Mouse (Mus musculus) testis, postnatal 14 days (tissue): ENCODE results near the gene Prdx6.
A peak's percentile ranks its signal among the peaks of the same experiment; 100 is the strongest.

ENCODE experiments used
- DNase-seq: peaks from one replicate; pipeline ENCODE4 v3.0.0; 2021; ENCODE audit warnings: low spot score

The Prdx6 gene

DNA sequence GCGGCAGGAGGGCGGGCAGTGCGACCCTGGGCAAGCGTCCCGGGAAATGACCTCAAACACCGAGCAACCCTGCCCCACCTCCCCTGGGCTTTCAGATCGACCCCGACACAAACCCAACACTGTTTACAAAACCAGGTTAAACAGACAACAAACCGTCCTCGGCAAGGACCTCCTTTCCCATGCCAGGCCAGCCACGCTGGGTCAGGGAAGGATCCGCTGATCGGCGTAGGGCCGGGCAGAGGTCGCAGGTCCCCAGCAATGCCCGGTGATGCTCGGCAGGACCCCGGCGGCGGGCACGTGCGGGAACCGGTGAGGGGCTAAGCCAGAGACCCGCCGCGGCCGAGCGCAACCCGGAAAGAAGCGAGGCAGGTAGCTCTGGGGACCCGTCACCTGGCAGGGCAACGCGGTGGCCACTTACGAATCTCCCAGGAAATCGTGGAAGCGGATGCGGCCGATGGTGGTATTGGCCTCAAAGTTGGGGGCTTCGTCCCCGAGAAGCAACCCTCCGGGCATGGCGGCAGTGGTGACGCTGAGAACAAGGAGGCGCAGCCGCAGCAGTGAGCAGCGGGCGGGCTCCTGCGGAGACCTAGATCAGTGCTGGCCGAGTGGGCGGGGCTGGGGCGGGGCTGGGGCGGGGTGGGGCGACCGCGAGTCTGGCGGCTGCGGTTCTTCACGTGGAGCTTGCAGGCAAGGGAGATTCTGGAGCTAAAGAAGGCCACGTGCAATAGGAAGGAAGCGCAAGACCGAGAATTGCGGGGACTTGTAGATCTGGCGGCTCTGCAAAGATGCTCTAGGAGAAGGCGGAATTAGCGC, at the start of gene Prdx6:
Prdx6 (minus strand) TSS at position 616 of the 813 bp plus-strand sequence.
- peak; percentile 82 for DNase-seq

GRCm38 (mm10) chr1:161288256-161288655, 37.2 kb upstream of the Prdx6 start:
- DNase-seq, result no peak

DNA sequence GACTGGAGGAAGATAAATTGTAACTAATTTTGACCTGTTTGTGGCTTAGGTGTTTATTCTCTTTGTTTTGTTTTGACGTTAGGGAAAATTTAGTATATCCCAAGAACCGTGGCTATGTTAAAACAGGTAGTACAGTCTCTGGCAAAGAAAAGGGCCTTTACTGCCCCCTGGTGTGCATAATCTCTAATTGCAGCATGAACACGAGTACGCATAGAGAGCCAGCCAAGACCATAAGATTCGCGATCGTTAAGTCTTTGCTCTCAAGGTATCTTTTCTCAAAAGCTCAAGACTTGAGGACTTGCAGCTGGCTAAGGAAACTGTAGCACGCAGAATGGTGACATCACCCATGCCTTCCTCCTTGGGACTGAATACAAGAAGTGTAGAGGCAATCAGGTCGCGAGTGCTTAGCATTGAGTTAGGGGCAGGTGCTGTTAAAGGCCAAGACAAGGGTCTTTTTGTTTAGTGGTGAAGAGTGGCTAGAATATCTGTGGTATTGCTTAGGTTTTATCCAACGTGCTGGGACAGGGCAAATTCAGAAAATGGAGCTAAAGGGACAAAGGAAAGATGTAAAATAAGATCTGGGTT, 35.8 kb upstream of the Prdx6 start:
- DNase-seq, result peak; percentile 35

DNA sequence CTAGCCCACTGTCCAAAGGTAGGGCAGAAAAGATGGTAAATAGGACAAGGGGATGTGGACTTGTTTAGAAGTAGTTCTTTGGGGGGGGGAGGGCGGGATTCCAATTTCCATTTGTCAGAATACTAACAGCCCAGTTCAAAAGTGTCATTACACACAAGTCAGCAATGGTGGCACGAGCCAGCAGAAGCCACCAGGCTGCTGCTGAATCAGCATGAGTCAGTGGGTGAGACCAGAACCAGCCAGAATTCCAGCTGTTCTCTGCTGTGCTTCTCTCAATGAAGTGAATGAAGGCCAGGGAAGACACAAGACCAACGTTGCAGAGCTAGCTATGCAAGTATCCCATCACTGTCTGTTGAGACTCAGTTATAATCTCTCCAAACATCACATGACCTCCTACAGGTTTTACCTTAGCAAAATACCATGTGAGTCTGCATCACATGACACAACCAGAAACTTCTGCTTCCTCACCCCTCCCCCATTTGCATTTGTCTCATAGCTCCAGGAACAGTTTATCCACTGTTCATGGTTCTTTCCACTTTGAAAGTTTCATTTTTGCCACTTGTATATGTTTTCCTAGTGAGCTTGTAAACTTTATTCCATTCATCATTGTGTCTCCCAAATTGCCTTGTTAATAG, 30.2 kb upstream of the Prdx6 start:
- DNase-seq, result no peak

- DNase-seq, result no peak
Measured at GRCm38 (mm10) chr1:161279244-161279908, 28.4 kb upstream of the Prdx6 start.

GRCm38 (mm10) chr1:161273486-161273885, 22.5 kb upstream of the Prdx6 start:
- no peak for DNase-seq

DNA sequence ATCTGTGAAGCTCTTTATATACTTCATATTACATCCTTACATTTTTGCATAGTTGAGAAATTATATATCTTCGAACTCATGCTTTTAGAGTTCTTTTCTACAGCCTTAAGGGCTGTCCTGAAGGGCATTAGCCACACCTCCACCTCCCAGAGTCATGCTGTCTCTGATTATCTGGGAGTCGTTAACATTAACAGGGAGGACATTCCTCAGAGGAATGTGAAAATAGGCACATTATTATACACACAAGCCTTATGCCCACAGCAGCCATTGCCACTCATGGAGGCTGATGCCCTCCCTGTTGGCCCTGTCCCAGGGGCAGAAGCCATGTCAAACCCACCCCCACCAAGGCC, 20.4 kb upstream of the Prdx6 start:
- no peak for DNase-seq

DNA sequence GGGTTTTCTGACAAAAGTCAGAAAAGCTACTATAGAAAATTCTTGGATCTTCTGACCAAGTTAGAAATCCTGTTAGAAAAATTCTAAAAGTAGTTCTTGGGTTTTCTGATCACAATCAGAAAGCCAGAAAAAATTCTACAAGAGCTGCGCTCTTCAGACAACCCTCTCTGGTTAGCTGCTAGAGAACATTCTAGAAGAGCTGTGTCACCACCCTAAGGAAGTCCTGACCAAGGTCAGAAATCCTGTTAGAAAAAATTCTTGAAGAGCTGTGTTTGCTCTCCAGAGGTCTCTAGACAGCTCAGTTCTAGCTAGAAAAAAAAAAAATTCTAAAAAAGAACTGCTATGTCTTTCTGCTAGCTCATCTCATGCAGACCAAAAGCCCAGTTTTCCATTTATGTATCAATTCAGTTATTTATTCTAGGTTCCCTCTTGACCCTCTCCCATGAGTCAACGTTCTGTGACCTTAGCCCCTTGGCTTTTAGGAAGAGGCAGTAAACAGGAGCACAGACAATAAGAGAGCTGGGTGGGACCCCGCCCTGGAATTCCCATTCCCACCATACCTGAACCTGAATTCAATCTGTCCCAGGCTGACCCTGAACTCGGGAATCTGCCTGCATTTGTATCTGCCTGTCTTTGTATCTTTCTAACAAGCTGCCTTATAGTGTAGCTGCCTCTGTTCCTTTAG, 19.9 kb upstream of the Prdx6 start:
- DNase-seq, result no peak

DNA sequence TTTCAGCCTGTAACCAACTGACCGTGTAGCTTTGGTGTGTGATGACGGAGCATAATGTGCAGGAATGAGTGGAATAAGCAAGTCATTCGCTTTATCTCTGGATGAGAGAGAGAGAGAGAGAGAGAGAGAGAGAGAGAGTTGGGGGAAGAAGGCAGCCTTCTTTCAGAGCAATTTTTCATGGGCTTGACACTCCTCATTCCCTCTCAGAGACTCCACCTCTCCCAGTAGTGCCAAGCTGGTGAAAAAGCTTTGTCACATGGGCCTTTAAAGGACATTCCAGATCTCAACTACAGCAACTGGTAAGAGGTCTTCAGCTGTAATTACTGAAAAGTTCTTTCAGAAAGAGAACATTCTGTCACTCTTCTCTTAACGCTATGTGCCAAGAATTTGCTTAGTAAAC, 18.3 kb upstream of the Prdx6 start:
- DNase-seq, result no peak

DNA sequence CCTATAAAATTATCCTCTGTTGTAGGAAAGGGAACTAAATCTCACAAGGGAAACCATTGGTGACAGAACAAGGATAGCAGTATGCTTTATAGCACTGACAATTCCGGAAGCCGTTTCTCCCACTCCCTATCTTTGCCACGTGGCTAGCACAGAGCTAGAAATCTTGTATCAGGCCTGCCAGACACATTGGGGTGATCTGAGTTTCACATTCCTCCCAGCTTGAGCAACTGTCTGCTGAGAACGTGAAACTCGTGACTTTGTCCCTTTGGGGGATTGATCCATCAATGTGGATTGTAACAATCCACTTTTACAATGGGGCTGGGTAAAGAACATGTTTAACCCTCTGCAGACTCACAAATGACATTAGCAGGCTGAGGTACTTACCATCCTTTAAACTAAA, 17.9 kb upstream of the Prdx6 start:
- no peak for DNase-seq

GRCm38 (mm10) chr1:161268116-161268515, 17.1 kb upstream of the Prdx6 start:
- no peak for DNase-seq

GRCm38 (mm10) chr1:161264961-161265360, 13.9 kb upstream of the Prdx6 start:
- no peak for DNase-seq

DNA sequence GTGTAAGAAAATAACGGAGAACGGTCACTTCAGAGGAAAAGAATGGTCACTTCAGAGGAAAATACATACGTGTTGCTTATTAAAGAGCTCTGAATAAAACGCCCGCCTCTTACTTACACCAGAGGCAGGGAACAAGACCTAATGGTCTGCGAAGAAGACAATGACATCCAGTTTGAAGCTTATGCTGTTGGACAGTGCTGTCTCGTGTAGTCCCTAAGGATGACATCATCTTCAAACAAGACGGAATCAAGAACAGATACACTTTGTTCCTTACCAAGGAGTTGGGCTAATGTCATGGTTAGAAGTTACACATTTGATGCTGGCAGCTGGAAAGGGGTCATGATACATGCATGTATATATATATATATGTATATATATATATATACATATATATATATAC, 12.6 kb upstream of the Prdx6 start:
- no peak for DNase-seq

DNA sequence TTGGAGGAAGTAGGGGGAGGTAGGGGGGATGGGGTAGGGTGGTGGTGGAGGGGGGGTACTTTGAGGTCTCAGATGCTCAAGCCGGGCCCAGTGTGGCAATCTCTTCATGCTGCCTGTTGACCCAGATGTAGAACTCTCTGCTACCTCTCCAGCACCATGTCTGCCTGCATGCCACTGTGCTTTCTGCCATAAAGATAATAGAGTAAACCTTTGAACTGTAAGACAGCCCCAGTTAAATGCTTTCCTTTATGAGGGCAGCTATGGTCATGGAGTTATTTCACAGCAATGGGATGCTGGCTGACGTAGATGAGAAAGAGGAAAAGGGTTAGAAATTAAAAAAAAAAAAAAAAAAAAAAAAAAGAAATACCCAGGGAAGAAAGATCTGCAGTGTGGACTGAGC, 11.5 kb upstream of the Prdx6 start:
- DNase-seq, result no peak

DNA sequence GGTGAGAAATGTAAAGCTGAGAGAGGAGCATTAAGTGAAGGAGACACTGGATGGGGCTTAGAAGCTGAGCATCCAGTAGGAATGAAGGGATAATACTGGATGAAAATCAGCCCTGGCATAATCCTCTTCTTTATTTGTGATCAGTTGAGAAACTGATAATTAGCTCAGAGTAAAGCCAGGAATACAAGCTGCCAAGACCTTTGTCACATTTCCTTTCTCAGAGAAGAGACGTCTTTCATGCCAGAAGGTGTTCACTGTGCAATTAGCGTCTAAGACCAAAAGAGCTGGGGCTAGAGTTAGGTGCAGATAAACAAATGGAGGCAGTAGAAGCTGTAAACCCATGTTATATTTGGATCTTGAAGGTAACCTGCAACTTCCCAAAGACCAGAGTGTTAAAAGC, 9.7 kb upstream of the Prdx6 start:
- DNase-seq, result no peak

GRCm38 (mm10) chr1:161259142-161259541, 8.1 kb upstream of the Prdx6 start:
- DNase-seq, result no peak

DNA sequence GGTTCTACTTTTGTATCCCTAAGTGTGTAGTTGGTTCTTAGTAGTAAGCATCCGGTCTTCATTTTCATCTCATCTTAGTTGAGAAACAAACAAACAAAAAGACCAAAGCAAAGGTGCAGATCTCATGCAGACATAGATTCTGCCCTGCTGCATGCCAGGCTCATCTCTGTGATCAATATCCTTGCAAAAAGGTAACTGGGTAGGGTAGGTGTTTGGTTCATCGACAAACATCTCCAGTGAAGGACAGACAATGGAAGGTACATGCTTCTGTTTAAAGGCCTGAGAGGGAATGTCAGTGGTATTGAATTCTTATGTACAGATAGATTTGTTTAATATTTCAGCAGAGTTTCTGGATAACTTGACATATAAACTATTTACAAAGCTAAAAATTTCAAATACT, 7.3 kb upstream of the Prdx6 start:
- DNase-seq, result no peak

- no peak for DNase-seq
Measured at GRCm38 (mm10) chr1:161256918-161257317, 5.9 kb upstream of the Prdx6 start.

DNA sequence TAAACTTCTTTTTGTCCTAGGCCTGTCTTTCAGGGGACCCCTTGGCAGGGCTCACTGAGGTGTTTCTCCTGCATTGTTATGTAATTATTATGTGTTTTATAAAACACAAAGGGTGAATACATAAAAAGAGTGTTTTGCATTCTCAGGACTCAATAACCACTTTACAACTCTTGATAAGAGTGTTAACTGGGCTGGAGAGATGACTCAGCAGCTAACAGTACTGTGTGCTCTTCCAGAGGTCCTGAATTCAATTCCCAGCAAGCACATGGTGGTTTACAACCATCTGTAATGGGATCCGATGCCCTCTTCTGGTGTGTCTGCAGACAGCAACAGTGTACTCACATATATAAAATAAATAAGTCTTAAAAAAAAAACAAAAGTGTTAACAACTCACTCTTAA, 3.3 kb upstream of the Prdx6 start:
- DNase-seq, result no peak

GRCm38 (mm10) chr1:161252901-161253300, 1.9 kb upstream of the Prdx6 start:
- DNase-seq, result no peak

DNA sequence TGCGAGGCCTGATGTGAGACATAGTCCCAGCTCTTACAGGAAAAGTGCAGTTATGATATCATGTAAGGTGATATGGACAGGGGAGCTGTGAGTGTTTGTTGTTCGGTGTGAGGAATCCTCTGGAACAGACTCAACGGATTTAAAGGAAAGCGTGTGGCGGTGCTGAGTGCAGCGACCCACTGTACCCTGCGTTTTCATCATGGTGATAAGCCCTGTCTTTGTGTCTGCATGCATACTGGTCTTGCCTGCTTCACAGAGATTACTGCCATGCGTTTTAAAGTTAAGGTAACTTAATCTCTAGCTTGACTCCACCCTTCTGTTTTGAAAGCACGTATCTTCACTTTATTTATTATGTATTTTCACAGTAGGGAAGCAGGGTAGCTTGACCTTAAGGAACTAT, 1.3 kb upstream of the Prdx6 start:
- DNase-seq, result no peak
